Mouse (Mus musculus): ENCODE results near the gene Pate4. TPM values are rescaled to one million over a fixed set of nuclear protein-coding genes. Genes with fewer than 3 reads are reported as not detected.

The Pate4 gene
- polyA plus RNA-seq (2014; fragmentation: Illumina TruSeq; extraction: RNeasy Lipid Tissue Mini Kit (QIAGEN cat#74804); ENCODE audit: low read depth, low replicate concordance), result not detected

DNA sequence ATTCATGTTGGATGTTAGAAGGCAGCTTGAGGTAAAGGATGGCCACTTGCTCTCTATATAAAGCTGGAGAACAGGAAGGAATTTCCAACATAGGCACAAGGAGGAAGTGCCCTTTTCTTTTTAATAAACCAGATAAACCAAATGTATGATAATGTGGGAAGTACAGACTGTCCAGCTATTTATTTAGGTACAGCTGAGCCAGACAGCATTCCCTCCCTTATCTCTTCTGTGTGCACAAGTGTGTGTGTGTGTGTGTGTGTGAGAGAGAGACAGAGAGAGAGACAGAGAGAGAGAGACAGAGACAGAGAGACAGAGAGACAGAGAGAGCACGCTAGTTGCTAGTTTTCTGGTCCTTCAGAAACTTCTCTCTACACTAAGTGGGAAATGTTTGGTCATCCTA, at the start of gene Pate4:
Pate4 (minus strand) TSS at position 101 of the 400 bp plus-strand sequence.

DNA sequence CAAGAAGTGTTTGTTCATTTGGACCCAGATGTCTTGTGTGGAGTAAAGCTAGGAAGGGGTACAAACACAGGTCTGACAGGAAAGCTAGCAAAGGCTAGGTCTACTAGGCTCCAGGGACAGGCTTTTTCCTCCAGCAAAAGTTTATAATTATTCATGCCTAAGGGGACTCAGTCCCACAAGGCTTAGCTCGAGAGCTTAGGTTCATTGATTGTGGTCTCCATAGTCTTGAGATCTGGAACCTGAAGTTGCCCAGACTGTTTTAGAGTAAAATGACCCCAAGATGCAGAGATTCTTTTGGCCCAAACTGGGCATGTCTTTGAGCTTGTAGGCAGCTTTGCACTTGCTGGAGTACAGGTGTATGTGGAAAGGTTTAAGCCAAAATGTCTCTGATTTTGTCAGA, 36.4 kb upstream of the Pate4 start, which contains the start of gene Pate3:
Pate3 (minus strand) TSS at position 101 of the 400 bp plus-strand sequence.

DNA sequence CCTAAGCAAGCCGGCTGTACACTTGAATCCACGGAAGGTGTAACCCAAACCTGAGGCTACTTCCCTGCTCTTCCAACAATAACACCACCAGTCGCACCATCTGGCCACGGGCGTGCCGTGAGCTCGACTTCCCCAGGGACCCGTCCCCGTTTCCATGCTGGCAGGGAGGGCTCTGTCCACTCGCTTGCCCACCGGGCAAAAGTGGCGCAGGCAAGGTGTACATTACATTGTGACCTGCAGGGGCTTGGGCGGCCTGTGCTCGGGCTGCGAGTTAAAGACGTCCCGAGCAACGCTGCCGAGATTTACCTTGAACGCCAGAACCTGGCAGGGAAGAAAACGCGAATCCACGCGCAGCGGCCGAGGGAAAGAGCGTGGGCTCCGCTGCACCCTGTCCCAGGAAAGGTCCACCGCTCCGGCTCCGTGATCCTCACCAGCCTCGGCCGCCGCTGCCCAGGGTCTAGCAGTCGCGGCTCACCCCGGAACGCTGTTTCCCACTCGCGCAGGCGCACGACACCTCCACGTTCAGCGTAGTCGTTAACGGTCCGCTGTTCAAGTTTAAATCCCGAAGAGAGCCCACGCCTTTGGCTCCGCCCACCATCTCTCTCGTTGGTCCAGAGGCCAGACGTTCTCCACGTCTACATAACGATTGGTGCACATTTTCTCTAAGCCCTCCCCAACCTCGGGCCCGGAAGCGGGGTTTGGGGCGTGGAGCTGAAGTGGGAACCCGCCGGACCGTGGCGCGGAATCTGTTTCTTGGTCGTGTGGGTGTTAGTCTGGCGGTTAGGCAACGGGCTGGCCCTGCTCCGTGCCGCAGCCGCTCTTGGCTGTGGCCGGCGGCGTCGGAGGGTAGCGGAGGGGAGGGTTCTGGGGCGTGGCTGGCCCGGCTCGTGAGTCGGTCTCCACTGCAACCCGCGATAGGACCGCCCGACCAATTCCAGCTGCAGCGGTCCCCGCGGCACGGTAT, 41.9 kb downstream of the Pate4 start, which contains the start of the genes Pate2 and Hyls1:
Pate2 (plus strand) TSS at position 714 of the 964 bp plus-strand sequence.
Hyls1 (minus strand) TSS at position 828 of the 964 bp plus-strand sequence.

DNA sequence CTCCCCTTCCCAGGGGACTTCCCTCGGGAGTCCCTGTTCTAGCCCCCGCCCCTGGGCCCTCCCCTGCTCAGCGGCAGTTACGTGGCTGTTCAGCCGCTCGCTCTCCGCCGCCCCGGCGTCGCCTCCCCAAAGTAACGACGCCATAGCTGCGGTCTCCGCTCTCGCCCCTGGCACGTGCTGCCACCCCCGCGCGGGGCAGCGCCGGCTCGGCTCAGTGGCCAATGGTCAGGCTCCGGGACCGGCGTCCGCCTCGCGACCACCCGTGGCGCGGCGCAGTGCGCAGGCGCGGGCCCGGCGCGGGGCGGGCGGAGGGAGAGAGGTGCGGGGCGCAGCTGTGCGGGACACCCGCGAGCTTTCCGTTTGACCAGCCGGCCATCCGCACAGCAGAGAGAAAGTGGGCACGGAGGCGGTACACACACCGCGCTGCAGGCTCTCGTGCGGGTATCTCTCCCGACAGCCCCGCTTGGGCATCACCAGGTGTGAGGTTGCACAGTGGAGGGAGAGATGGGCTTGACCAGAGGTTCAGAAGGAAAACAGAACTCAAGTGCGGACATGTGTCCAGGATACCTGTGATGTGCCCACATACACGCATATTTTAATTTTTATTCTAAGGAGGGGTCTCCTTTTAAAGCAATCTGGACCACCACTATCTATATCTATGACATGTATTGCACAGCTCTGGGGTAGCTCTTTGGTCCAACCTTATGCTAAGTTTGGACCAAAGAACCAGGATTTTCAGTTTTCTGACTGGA, 53.3 kb downstream of the Pate4 start, which contains the start of the genes Ddx25 and Pus3:
Ddx25 (minus strand) TSS at position 272 of the 752 bp plus-strand sequence.
Pus3 (plus strand) TSS at position 339 of the 752 bp plus-strand sequence.

Other genes with a start within 250 kb of the Pate4 start
- 17.7 TPM for gene Cdon, start 190.8 kb downstream of the Pate4 start, polyA plus RNA-seq (2014; fragmentation: Illumina TruSeq; extraction: RNeasy Lipid Tissue Mini Kit (QIAGEN cat#74804); ENCODE audit: low read depth, low replicate concordance)
- gene Gm1113, start 93.7 kb downstream of the Pate4 start, polyA plus RNA-seq (2014; fragmentation: Illumina TruSeq; extraction: RNeasy Lipid Tissue Mini Kit (QIAGEN cat#74804); ENCODE audit: low read depth, low replicate concordance), result not detected
- gene Ddx25, start 53.4 kb downstream of the Pate4 start, polyA plus RNA-seq (2014; fragmentation: Illumina TruSeq; extraction: RNeasy Lipid Tissue Mini Kit (QIAGEN cat#74804); ENCODE audit: low read depth, low replicate concordance), result 0.38 TPM
- 45.7 TPM for gene Pus3, start 53.3 kb downstream of the Pate4 start, polyA plus RNA-seq (2014; fragmentation: Illumina TruSeq; extraction: RNeasy Lipid Tissue Mini Kit (QIAGEN cat#74804); ENCODE audit: low read depth, low replicate concordance)
- gene Pate2, start 41.7 kb downstream of the Pate4 start, polyA plus RNA-seq (2014; fragmentation: Illumina TruSeq; extraction: RNeasy Lipid Tissue Mini Kit (QIAGEN cat#74804); ENCODE audit: low read depth, low replicate concordance), result 1.7 TPM
- gene Hyls1, start 41.5 kb downstream of the Pate4 start, polyA plus RNA-seq (2014; fragmentation: Illumina TruSeq; extraction: RNeasy Lipid Tissue Mini Kit (QIAGEN cat#74804); ENCODE audit: low read depth, low replicate concordance), result 19.2 TPM
- not detected for gene Pate3, start 36.3 kb upstream of the Pate4 start, polyA plus RNA-seq (2014; fragmentation: Illumina TruSeq; extraction: RNeasy Lipid Tissue Mini Kit (QIAGEN cat#74804); ENCODE audit: low read depth, low replicate concordance)
- not detected for gene Pate1, start 75.4 kb upstream of the Pate4 start, polyA plus RNA-seq (2014; fragmentation: Illumina TruSeq; extraction: RNeasy Lipid Tissue Mini Kit (QIAGEN cat#74804); ENCODE audit: low read depth, low replicate concordance)
- not detected for gene Gm17677, start 129.1 kb upstream of the Pate4 start, polyA plus RNA-seq (2014; fragmentation: Illumina TruSeq; extraction: RNeasy Lipid Tissue Mini Kit (QIAGEN cat#74804); ENCODE audit: low read depth, low replicate concordance)
- not detected for gene Gm17727, start 166.2 kb upstream of the Pate4 start, polyA plus RNA-seq (2014; fragmentation: Illumina TruSeq; extraction: RNeasy Lipid Tissue Mini Kit (QIAGEN cat#74804); ENCODE audit: low read depth, low replicate concordance)
- not detected for gene Gm27235, start 178.2 kb upstream of the Pate4 start, polyA plus RNA-seq (2014; fragmentation: Illumina TruSeq; extraction: RNeasy Lipid Tissue Mini Kit (QIAGEN cat#74804); ENCODE audit: low read depth, low replicate concordance)
- 0.57 TPM for gene D730048I06Rik, start 178.2 kb upstream of the Pate4 start, polyA plus RNA-seq (2014; fragmentation: Illumina TruSeq; extraction: RNeasy Lipid Tissue Mini Kit (QIAGEN cat#74804); ENCODE audit: low read depth, low replicate concordance)
- gene 9230110F15Rik, start 232.2 kb upstream of the Pate4 start, polyA plus RNA-seq (2014; fragmentation: Illumina TruSeq; extraction: RNeasy Lipid Tissue Mini Kit (QIAGEN cat#74804); ENCODE audit: low read depth, low replicate concordance), result not detected